In the genomic region with DNA sequence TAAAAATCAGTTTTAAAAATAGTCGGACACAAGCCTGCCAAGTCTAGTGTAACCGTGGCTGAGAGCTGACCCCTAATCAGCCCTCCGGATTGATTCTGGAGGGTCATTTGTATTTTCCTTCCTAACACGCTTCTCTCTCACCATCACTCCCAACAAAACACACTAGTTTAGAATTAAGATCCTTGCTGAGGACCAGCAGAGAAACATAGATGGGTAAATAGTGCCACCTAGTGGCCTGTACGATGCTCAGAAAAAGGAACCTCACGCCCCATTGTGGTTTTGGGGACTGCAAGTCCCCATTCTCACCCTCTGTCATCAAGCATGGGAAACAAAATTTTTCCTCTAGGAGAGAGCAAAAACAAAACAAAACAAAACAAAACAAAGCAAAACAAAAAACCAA, we compare ENCODE assay signal across 8 mouse cellular contexts.
DNase-seq lines count a peak whose midpoint lies in the region; TF ChIP-seq lines count a peak whose summit lies in the region.
"Had no signal": no experiment of that assay in that cellular context is flagged by ENCODE, and none has a peak within 500 bp of the region (broad histone marks: within the 10 kb centered on the region; RNA-seq: fewer than 3 reads in every experiment).

No protein-coding gene starts in this region.

- H3K27me3 ChIP-seq in CH12.LX (replicated peaks): no peaks in the 10 kb centered on the region
- H3K27me3 ChIP-seq in heart, embryonic 10.5 days (ENCODE audit: insufficient read depth, poor library complexity, severe bottlenecking): no peaks in the 10 kb centered on the region
- H3K27me3 ChIP-seq: megakaryocyte, embryonic 14.5 days had no signal

- H3K79me2 ChIP-seq in CH12.LX (replicated peaks; ENCODE audit: control insufficient read depth, extremely low read depth, insufficient read depth, poor library complexity, severe bottlenecking): no peaks in the 10 kb centered on the region

- H3K4me3 ChIP-seq in CH12.LX (replicated peaks in 1 of 3; ENCODE audit: low read depth in 2 of 3, low read length in 2 of 3, poor library complexity in 1 of 3): no peak overlapping the region
- peak overlapping the region; percentile 37 for H3K4me3 ChIP-seq in heart, embryonic 10.5 days
- H3K4me3 ChIP-seq: megakaryocyte, embryonic 14.5 days had no signal

- peak overlapping the region; percentile 68 for H3K4me2 ChIP-seq in CH12.LX (ENCODE audit: insufficient read depth, low read depth, poor library complexity, severe bottlenecking)

- no peaks in the 10 kb centered on the region for H3K9me3 ChIP-seq in CH12.LX (replicated peaks; ENCODE audit: low read length)
- H3K9me3 ChIP-seq in heart, embryonic 10.5 days: no peaks in the 10 kb centered on the region
- H3K9me3 ChIP-seq: megakaryocyte, embryonic 14.5 days had no signal

- WGBS in heart, embryonic 10.5 days: 7% methylated on average over 6 of the region's 6 CpGs

- H3K4me1 ChIP-seq in CH12.LX (ENCODE audit: control insufficient read depth in 1 of 2, insufficient read depth in 2 of 2): peaks cover 8 to 21% of the 10 kb centered on the region in 2 experiments; a peak in 2 of 4 replicates
- H3K4me1 ChIP-seq in heart, embryonic 10.5 days: peaks cover 16% of the 10 kb centered on the region
- H3K4me1 ChIP-seq: megakaryocyte, embryonic 14.5 days had no signal

- TF ChIP-seq CTCF in CH12.LX (conservative IDR thresholded peaks at IDR 0.05 in 1 of 2, IDR thresholded peaks at IDR 0.05 in 1 of 2; ENCODE audit: low read depth in 2 of 2, low read length in 2 of 2): peak; percentile 38 to 88; a peak in 3 of 4 replicates

- in situ Hi-C loops in CH12.LX (cut with MboI; ENCODE audit: low pct_ligation_motif_present, low pct_unique_long_range_greater_than_20kb, low sequenced_read_pairs): loop anchor here (10.0 to 25.0 kb wide), 4 partner anchors 83 to 1645 kb away; partner anchors contain the start of gene Ccdc39

- dilution Hi-C loops in CH12.LX (cut with MboI; ENCODE audit: extremely low pct_ligation_motif_present, extremely low pct_unique_long_range_greater_than_20kb, low sequenced_read_pairs): no loop called here

- H3K36me3 ChIP-seq in CH12.LX (replicated peaks in 1 of 2; ENCODE audit: control insufficient read depth in 1 of 2, insufficient read depth in 1 of 2, low read length in 1 of 2): no peaks in the 10 kb centered on the region
- no peaks in the 10 kb centered on the region for H3K36me3 ChIP-seq in heart, embryonic 10.5 days

- TF ChIP-seq EP300 in CH12.LX (IDR thresholded peaks at IDR 0.05; ENCODE audit: low read length): no peak

- TF ChIP-seq RAD21 in CH12.LX (IDR thresholded peaks at IDR 0.05; ENCODE audit: low read depth, low read length): peak; percentile 97

- no peak overlapping the region for H3K9ac ChIP-seq in CH12.LX (ENCODE audit: insufficient read depth, low read depth)

- no peak for TF ChIP-seq POLR2A in CH12.LX (IDR thresholded peaks at IDR 0.05; ENCODE audit: low read depth, low read length)

- peak; percentile 76 for DNase-seq in CH12.LX (ENCODE audit: extremely low read depth)
- DNase-seq in NIH3T3 (ENCODE audit: low read depth): peak; percentile 80
- DNase-seq in cerebellum, postnatal 4 days (ENCODE audit: low spot score in 2 of 2): peak; percentile 29 to 70
- no peak for DNase-seq in heart, embryonic 10.5 days (ENCODE audit: low spot score)
- peak; percentile 57 to 87 for DNase-seq in layer of hippocampus, adult 18-20 months (ENCODE audit: low spot score in 2 of 2)
- peak; percentile 38 for DNase-seq in lung, postnatal 25 days (ENCODE audit: low spot score)
- DNase-seq in skeletal muscle tissue, adult 2 months (ENCODE audit: low read depth, low spot score): peak; percentile 21

- no peak overlapping the region for H3K27ac ChIP-seq in CH12.LX (ENCODE audit: insufficient read depth, low read depth)
- H3K27ac ChIP-seq in heart, embryonic 10.5 days: no peak overlapping the region

TF ChIP-seq in CH12.LX, 34 proteins besides CTCF, POLR2A, EP300 and RAD21:
- peak; percentile 89 for TF ChIP-seq SMC3 (IDR thresholded peaks at IDR 0.05; ENCODE audit: low read depth, low read length)
- no peak for TF ChIP-seq JUN (IDR thresholded peaks at IDR 0.05; ENCODE audit: insufficient read depth, low read depth, low read length)
- peak; percentile 59 for TF ChIP-seq BHLHE40 (IDR thresholded peaks at IDR 0.05; ENCODE audit: low read depth, low read length)
- TF ChIP-seq SIN3A (IDR thresholded peaks at IDR 0.05; ENCODE audit: low read length): no peak
- TF ChIP-seq ZC3H11A (IDR thresholded peaks at IDR 0.05; ENCODE audit: low read depth, low read length): peak; percentile 49
- TF ChIP-seq RCOR1 (conservative IDR thresholded peaks at IDR 0.05; ENCODE audit: low read depth, low read length): no peak
- no peak; the same call in 1 of the 2 replicates for TF ChIP-seq MYC (IDR thresholded peaks at IDR 0.05; ENCODE audit: low read depth, low read length)
- TF ChIP-seq KAT2A (IDR thresholded peaks at IDR 0.05; ENCODE audit: insufficient replicate concordance, low read length): no peak
- 0 out of 2 replicates have a peak, but pooled peaks have one; percentile 26 for TF ChIP-seq MEF2A (IDR thresholded peaks at IDR 0.05; ENCODE audit: borderline replicate concordance, low read depth, low read length)
